Mouse (Mus musculus) thymus, postnatal 10 days (tissue): ENCODE measurements around the gene Fst.

Experiments used
- DNase-seq, 2 experiments: peaks; one replicate each; pipeline ENCODE4 v3.0.0; 2021; ENCODE audit warnings: low spot score in 2 of 2

Fst gene

GRCm38 (mm10) chr13:114412326-114412725 lies 46.4 kb downstream of the Fst start:
- no peak for DNase-seq

- no peak for DNase-seq
These were observed 51.9 kb downstream of the Fst start for GRCm38 (mm10) chr13:114406866-114407265.

GRCm38 (mm10) chr13:114406424-114406823 lies 52.3 kb downstream of the Fst start:
- DNase-seq = no peak

GRCm38 (mm10) chr13:114405100-114405715 lies 53.5 kb downstream of the Fst start:
- DNase-seq = no peak
